Mouse (Mus musculus): ENCODE measurements around the gene Podn.
"Not testable (repeated sequence)": the region's sequence is repeated elsewhere in the genome, so short reads cannot be mapped to it uniquely, and the experiment has no call there.

The Podn gene

GRCm38 (mm10) chr4:108079191-108079590 lies 17.1 kb downstream of the Podn start:
- not testable (repeated sequence) for DNase-seq (ENCODE audit: low read depth, low spot score)

GRCm38 (mm10) chr4:108077224-108077955 lies 18.9 kb downstream of the Podn start:
- DNase-seq (ENCODE audit: low read depth, low spot score) = no peak

GRCm38 (mm10) chr4:108074204-108074823 lies 21.9 kb downstream of the Podn start:
- DNase-seq (ENCODE audit: low read depth, low spot score) = no peak

- no peak for DNase-seq (ENCODE audit: low read depth, low spot score)
Observed at GRCm38 (mm10) chr4:108072086-108072485, 24.2 kb downstream of the Podn start.

- peak; percentile 74 for DNase-seq (ENCODE audit: low read depth, low spot score)
Observed at GRCm38 (mm10) chr4:108071235-108071901, 24.9 kb downstream of the Podn start.

- peak; percentile 29 for DNase-seq (ENCODE audit: low read depth, low spot score)
Observed at GRCm38 (mm10) chr4:108070723-108071122, 25.5 kb downstream of the Podn start.

GRCm38 (mm10) chr4:108070286-108070685 lies 26.0 kb downstream of the Podn start:
- DNase-seq (ENCODE audit: low read depth, low spot score) = no peak

- no peak for DNase-seq (ENCODE audit: low read depth, low spot score)
Observed at GRCm38 (mm10) chr4:108068081-108068480, 28.2 kb downstream of the Podn start.

- no peak for DNase-seq (ENCODE audit: low read depth, low spot score)
Observed at GRCm38 (mm10) chr4:108067261-108067660, 29.0 kb downstream of the Podn start.

GRCm38 (mm10) chr4:108066569-108066968 lies 29.7 kb downstream of the Podn start:
- no peak for DNase-seq (ENCODE audit: low read depth, low spot score)

GRCm38 (mm10) chr4:108065176-108065844 lies 30.9 kb downstream of the Podn start:
- no peak for DNase-seq (ENCODE audit: low read depth, low spot score)

GRCm38 (mm10) chr4:108063616-108064015 lies 32.6 kb downstream of the Podn start:
- DNase-seq (ENCODE audit: low read depth, low spot score) = no peak

GRCm38 (mm10) chr4:108062524-108062923 lies 33.7 kb downstream of the Podn start:
- DNase-seq (ENCODE audit: low read depth, low spot score) = no peak

GRCm38 (mm10) chr4:108060774-108061173 lies 35.5 kb downstream of the Podn start:
- DNase-seq (ENCODE audit: low read depth, low spot score) = no peak

- no peak for DNase-seq (ENCODE audit: low read depth, low spot score)
Observed at GRCm38 (mm10) chr4:108059601-108060379, 36.5 kb downstream of the Podn start.

- DNase-seq (ENCODE audit: low read depth, low spot score) = no peak
Observed at GRCm38 (mm10) chr4:108058166-108058565, 38.1 kb downstream of the Podn start.

- DNase-seq (ENCODE audit: low read depth, low spot score) = no peak
Observed at GRCm38 (mm10) chr4:108057247-108057646, 39.0 kb downstream of the Podn start.

GRCm38 (mm10) chr4:108055873-108056272 lies 40.4 kb downstream of the Podn start:
- DNase-seq (ENCODE audit: low read depth, low spot score) = no peak

GRCm38 (mm10) chr4:108052673-108053072 lies 43.6 kb downstream of the Podn start:
- DNase-seq (ENCODE audit: low read depth, low spot score) = no peak

GRCm38 (mm10) chr4:108051687-108052274 lies 44.5 kb downstream of the Podn start:
- DNase-seq (ENCODE audit: low read depth, low spot score) = no peak

- no peak for DNase-seq (ENCODE audit: low read depth, low spot score)
Observed at GRCm38 (mm10) chr4:108046136-108046535, 50.1 kb downstream of the Podn start.

Data from c-Kit-negative CD71-positive TER-119-positive erythroid progenitor cells, embryonic 14.5 days (primary cell).